Mouse (Mus musculus): ENCODE data around the gene Nacad. TPM values are rescaled to one million over a fixed set of nuclear protein-coding genes. Genes with fewer than 3 reads are reported as not detected.
"Not testable (repeated sequence)": the region's sequence is repeated elsewhere in the genome, so short reads cannot be mapped to it uniquely, and the experiment has no call there.

Gene Nacad
- polyA plus RNA-seq (2012; rRNA removed): 3.4 and 5.6 TPM in 2 replicates

DNA sequence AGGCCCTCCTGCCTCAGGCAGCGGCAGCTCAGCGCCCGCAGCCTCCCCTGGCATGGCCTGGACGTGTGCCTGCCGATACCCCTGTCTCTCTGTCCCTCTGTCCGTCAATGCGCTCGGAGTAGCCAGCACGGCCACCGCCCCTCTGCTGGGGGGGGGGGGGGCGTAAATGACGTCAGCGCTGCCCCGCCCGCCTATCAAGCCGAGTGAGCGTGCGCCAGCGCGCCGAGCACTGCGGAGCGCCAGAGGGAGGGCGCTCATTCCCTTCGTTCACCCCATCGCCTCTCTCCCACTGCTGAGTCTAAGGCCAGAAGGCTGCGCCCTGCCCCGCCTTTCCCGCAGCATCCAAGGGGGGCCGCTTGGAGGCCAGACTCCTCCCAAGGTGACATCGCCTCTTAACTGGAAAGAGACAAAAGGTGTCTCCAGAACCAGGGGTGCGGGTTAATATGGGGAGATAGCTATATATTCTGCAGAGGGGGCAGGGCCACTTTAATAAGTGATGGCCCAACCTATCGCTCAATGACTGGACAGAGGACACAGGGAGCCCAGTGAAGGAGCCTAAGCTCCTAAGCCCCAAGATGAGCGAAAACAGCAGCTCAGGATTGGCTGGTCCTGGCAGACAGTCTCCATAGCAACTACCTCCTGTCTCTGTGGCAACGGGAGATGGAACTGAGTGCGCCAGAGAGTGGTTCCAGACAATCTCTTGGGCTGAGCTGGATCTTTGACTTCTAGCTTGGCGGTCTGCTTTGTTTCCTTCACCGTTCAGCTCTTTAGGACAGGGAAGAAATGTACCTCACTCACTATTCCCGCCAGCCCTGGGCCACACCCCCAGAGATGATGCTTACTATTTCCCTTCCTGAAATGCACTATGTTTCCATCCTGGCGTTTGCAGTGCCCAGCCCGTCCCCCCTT is at the start of gene Nacad:
Gene Nacad, minus strand, starts transcription at position 563 of the 909 bp plus-strand sequence.
- 5% methylated on average over 41 of the region's 41 CpGs for WGBS
- no peak for DNase-seq (ENCODE audit: low read depth, low spot score)

DNA sequence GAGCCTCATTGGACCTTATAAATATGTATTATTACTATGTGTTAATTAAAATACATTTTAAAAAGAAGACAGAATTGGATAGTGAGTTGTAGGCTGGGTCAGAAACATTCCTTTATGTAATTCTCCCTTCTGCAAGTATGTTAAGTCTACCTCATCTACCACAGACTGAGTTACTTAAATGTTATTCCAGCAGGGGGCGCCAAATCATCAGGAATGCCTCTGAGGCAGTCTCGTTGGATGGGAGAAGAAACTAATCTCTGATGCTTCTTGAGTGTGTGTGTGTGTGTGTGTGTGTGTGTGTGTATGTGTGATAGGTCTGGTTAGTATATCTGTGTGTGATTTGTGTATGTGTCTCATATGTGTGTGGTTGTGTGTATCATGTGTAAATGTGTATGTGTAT is 49.0 kb upstream of the Nacad start:
- peak; percentile 57 for DNase-seq (ENCODE audit: low read depth, low spot score)
- WGBS: 5% methylated on average over 2 of the region's 2 CpGs

DNA sequence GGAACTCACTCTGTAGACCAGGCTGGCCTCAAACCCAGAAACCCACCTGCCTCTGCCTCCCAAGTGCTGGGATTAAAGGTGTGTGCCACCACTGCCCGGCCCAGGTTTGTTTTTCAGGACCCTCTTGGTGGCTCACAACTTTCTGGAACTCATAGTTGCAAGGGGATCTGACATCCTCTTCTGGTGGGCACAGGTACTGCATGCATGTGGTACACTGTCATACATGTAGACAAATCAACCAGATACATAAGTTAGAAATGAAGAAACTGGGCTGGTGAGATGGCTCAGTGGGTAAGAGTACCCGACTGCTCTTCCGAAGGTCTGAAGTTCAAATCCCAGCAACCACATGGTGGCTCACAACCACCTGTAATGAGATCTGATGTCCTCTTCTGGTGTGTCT is 47.1 kb upstream of the Nacad start:
- 74% methylated on average over 3 of the region's 3 CpGs for WGBS
- DNase-seq (ENCODE audit: low read depth, low spot score): not testable (repeated sequence)

DNA sequence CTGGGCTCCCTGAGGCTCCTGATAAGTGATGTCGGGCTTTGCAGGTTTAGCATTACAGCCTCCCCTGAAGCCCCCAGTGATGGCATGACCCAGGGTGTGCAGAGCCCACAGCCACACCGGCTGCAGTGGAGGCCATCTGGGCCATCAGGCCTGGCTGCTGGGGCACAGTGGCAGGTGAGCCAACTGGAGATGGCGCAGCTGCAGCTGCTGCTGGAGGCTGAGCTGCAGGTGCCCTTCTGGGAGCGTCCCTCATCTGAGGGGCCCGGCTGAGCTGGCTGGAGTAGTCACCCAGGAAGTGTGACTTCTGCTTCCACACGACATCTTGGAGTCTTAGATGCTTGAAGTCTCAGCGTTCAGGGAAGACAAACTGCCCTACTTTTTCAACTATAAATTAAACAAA is 44.7 kb upstream of the Nacad start:
- 47% methylated on average over 7 of the region's 7 CpGs for WGBS
- DNase-seq (ENCODE audit: low read depth, low spot score): no peak

GRCm38 (mm10) chr11:6647831-6648724 is 42.2 kb upstream of the Nacad start:
- no peak for DNase-seq (ENCODE audit: low read depth, low spot score)
- WGBS: 64% methylated on average over 9 of the region's 9 CpGs

- 78% methylated on average over 6 of the region's 6 CpGs for WGBS
- no peak for DNase-seq (ENCODE audit: low read depth, low spot score)
Observed at GRCm38 (mm10) chr11:6644566-6644965, 38.7 kb upstream of the Nacad start.

- DNase-seq (ENCODE audit: low read depth, low spot score): no peak
- 76% methylated on average over 6 of the region's 6 CpGs for WGBS
Observed at GRCm38 (mm10) chr11:6639072-6639471, 33.2 kb upstream of the Nacad start.

DNA sequence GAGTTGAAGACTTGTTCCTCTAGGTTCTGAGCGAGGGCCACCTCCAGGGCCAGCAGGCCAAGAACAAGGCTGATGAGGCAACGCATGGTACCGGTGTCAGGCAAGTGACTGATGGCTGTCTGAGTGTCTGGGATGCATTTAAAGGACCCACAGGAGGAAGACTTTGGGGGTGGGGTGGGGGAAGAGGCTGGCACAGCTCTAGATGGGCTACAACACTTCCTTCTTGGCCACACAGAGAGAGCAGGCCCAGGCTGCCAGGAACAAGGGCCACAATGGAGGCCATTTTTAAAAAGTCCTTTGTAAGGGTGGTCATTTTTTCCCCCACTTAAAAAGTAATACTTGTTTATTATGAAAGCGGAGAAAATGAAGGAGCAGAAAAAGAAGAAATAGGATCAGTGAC is 32.7 kb upstream of the Nacad start, which contains the start of gene Wap:
Gene Wap, minus strand, starts transcription at position 101 of the 400 bp plus-strand sequence.
- no peak for DNase-seq (ENCODE audit: low read depth, low spot score)
- 90% methylated on average over 4 of the region's 4 CpGs for WGBS

DNA sequence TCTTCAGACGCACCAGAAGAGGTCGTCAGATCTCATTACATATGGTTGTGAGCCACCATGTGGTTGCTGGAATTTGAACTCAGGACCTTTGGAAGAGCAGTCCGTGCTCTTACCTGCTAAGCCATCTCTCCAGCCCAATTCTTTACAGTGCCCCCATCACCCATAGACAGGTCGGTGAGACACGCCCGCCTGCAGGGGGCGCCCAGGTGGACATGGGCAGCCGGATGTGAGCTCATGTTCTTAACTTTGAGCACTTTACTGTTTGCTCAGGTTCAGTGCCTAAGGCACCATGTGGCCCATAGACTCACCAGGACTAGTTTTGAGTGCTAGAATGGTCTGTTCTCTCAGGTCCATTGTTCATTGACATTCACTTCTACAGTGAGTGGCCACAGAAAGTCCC is 30.3 kb upstream of the Nacad start:
- WGBS: 67% methylated on average over 8 of the region's 8 CpGs
- DNase-seq (ENCODE audit: low read depth, low spot score): no peak

- no peak for DNase-seq (ENCODE audit: low read depth, low spot score)
Observed at GRCm38 (mm10) chr11:6629655-6630054, 23.8 kb upstream of the Nacad start.

DNA sequence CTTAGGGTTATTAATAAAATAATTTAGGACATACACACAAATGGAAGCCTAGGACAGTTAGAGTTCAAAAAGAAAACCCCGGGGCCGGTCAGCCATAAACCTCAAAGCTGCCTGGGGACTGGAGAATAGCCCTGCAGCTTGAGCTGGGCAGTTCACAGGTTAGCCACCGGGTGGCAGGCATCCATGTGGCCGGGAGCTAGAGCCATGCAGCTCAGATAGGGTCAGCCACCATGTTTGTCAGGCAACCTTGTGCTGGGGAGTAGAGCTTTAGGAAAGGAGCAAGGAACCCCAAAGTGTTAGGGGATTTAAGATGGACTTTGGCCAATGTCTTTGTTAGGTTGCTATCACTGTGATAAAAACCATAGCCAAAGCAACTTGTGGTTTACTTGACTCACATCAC is 22.7 kb upstream of the Nacad start:
- no peak for DNase-seq (ENCODE audit: low read depth, low spot score)
- 18% methylated on average over 4 of the region's 4 CpGs for WGBS

- no peak for DNase-seq (ENCODE audit: low read depth, low spot score)
- 76% methylated on average over 4 of the region's 4 CpGs for WGBS
Observed at GRCm38 (mm10) chr11:6627731-6628130, 21.9 kb upstream of the Nacad start.

DNA sequence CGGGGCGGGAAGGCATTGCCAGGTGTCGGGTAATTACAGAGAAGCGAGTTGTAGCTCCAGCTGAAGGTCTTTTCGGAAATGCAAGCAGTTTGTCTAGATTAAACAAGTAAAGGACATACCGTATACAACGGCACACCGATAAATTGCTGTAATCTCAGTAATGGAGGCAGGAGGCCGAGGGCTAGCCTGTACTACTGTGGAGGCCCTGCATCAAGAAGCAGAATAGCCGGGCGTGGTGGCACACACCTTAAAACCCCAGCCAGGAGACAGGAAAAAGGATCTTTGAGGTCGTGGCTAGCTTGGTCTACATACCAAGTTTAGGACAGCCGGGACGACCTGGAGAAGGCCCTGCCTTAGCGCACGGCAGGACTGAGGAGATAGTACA is 20.5 kb upstream of the Nacad start:
- 3% methylated on average over 16 of the region's 16 CpGs for WGBS
- no peak for DNase-seq (ENCODE audit: low read depth, low spot score)

- peak; percentile 81 for DNase-seq (ENCODE audit: low read depth, low spot score)
- WGBS: under 1% methylated on average over 66 of the region's 66 CpGs
Observed at GRCm38 (mm10) chr11:6625478-6626387, 19.9 kb upstream of the Nacad start, which contains the start of gene Tbrg4. Tbrg4 (minus strand) TSS chr11:6626067.

GRCm38 (mm10) chr11:6624619-6625382 is 18.9 kb upstream of the Nacad start:
- WGBS: 23% methylated on average over 14 of the region's 14 CpGs
- DNase-seq (ENCODE audit: low read depth, low spot score): peak; percentile 45

DNA sequence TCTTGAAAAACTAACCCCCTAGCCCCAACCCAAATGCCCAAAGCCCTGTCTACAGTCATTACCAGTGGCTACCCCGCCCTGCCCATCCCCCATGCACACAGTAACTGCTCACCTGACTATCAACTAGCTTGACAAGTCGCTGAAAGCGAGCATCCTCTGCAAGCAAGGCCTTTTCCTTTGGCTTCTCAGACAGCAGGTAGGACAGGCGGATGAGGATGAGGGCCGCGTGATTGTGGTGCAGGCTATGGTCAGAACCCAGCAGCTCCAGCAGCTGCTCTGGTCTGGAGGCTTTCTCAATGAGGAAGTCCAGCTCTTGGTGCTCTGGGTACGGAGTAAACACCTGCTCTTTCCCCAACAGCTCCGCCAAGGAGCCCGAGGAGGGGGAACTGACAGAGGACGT is 17.9 kb upstream of the Nacad start:
- WGBS: 49% methylated on average over 10 of the region's 10 CpGs
- no peak for DNase-seq (ENCODE audit: low read depth, low spot score)

DNA sequence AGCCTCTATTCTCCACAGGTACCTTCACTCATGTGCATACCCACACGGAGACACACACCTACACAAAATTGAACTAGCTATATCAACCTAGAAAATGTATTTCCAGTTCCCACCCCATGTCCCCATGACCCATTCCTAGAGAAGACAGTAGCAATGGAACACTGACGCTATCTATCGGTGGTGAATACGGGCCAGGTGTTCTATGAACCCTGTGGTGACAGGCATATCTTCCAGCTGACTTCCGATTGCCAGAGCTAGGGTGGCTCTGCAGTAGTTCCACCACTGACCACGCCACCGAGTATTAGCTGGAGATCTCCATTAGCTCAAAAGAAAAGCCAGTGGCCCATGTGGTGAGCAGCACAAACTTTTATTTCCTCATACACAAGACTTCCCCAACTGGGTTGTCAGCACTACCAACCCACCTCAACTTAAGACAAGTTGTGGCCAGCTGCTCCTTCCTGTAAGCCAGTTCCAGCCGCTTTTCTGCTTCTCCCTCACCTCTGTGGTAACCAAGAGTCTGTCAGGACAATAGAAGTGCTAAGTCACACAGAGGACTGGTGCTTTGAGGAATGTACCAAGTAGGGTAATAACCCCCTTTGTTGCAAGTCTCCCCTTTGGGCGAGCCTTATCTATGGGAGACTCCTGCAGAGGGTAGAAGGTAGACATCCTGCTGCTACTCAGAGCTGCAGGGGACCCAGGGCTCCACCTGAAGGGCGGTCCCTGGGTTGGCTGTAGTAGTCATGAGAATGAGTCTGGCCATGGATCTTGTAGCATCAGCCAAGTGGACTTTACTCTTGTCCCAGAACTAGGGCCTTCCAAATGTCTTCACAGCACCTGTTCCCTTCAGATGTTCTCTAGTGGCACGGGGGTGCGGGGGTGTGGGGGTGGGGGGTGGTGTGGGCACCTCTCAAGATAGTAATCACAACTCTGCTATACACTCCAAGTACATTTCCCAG is 9.7 kb upstream of the Nacad start:
- 82% methylated on average over 12 of the region's 12 CpGs for WGBS
- DNase-seq (ENCODE audit: low read depth, low spot score): no peak

All from large intestine, adult 2 months (tissue).